Mouse (Mus musculus) liver, embryonic 14.5 days (tissue): ENCODE measurements around the gene Golph3l.

Experiments used
- CTCF ChIP-seq: IDR thresholded peaks from 2 replicates; pipeline ENCODE4 v1.5.1; 2016; ENCODE audit warnings: antibody characterized with exemption, low read depth, control low read depth
- EP300 ChIP-seq: IDR thresholded peaks from 2 replicates; pipeline ENCODE4 v1.6.1; 2016; ENCODE audit warnings: antibody characterized with exemption, low read depth

DNA sequence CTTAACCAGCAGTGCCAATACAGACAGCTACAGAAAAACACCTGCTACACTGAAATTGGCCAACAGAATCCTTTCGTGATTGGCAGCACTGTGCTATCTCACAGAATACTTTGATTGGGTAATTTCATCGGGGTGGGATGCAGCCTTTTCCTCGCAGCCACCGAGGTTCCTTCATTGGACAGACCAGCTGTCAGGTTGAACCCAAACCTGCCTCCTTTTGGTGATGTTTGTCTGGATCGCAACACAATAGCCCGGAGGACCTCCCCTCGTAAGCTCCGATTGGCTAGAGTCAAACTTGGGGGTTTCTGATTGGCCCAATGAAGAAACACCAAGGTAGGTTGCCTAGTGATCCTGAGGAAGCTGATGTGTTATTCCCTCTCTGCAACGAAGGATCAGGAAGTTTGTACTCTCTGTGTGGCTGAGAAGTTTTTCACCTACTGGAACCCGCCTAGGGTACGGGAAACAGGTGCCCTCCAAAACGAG, at the start of gene Golph3l:
- TF ChIP-seq EP300 (no peak), CTCF (peak; percentile 17; the same call in 1 of the 2 replicates)
